Mouse (Mus musculus) gastrocnemius, postnatal 36 days (tissue): ENCODE data around the gene Efcab12. TPM values are rescaled to one million over a fixed set of nuclear protein-coding genes. Genes with fewer than 3 reads are reported as not detected.
A peak's percentile ranks its signal among the peaks of the same experiment; 100 is the strongest.
"Not testable (repeated sequence)": the region's sequence is repeated elsewhere in the genome, so short reads cannot be mapped to it uniquely, and the experiment has no call there.

Source experiments
- DNase-seq, 2 experiments: peaks; one replicate each; pipeline ENCODE4 v3.0.0; 2022
- intact Hi-C: fragments of 180-260 bp; cut with DNase I; formaldehyde crosslinking; loops from one replicate; pipeline ENCODE4 v1.15.1; 2025
- total RNA-seq, 2 experiments: library from RNA; stranded (reverse); gene quantifications; 2 replicates each; pipeline ENCODE4 v1.2.3; 2021

Efcab12 gene
- total RNA-seq, 2 experiments from 2014 or later, result 0.10 to 0.25 TPM

- peak; percentile 33 to 35 for DNase-seq
- intact Hi-C loops, result loop anchor here (5.0 to 10.0 kb wide), 2 partner anchors 160 to 278 kb away; no protein-coding TSS in a partner anchor
Measured at GRCm38 (mm10) chr6:115846640-115847411, 8.6 kb upstream of the Efcab12 start.

DNA sequence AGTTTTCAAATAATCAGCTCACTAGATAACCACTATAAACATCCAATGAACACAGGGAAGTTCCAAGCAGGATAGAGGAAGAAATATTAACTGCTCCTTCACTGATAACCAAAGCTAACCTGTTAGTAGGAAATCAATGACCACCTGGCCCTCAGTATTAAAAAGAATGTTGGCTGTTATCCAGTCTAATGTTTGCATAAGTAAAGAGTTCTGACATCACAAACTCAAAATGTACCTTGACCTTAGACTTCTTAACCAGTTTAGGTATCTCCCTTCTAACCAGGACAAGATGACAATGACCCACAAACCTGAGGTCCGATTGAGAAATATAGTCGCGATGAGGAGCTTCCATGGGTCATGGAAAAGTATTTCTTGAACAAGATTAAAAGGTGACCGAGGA lies 6.8 kb upstream of the Efcab12 start:
- DNase-seq, result no peak
- intact Hi-C loops, result loop anchor here (5.0 to 10.0 kb wide), 2 partner anchors 162 to 280 kb away; no protein-coding TSS in a partner anchor

DNA sequence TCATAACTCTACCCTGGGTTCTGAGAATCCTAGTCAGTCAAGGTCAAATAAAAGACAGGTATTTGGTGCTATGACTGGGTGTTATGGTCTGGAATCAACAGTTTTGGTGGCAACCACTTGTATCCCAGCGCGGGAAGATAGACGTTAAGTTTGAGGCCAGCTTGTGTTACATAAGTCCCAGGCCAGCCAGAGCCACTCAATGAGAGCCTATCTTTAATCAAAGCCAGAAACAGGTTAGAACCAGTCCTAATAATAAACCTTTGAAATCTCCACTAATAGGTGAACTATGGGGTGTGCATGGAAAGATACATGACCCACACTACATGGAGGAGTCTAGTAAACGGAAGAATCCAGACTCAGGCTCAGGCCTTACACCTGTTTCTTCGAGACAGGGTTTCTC lies 533 bp upstream of the Efcab12 start:
- intact Hi-C loops, result no loop called here
- DNase-seq, result no peak

GRCm38 (mm10) chr6:115833861-115834260 lies 4.4 kb downstream of the Efcab12 start:
- intact Hi-C loops, result no loop called here
- DNase-seq, result no peak

DNA sequence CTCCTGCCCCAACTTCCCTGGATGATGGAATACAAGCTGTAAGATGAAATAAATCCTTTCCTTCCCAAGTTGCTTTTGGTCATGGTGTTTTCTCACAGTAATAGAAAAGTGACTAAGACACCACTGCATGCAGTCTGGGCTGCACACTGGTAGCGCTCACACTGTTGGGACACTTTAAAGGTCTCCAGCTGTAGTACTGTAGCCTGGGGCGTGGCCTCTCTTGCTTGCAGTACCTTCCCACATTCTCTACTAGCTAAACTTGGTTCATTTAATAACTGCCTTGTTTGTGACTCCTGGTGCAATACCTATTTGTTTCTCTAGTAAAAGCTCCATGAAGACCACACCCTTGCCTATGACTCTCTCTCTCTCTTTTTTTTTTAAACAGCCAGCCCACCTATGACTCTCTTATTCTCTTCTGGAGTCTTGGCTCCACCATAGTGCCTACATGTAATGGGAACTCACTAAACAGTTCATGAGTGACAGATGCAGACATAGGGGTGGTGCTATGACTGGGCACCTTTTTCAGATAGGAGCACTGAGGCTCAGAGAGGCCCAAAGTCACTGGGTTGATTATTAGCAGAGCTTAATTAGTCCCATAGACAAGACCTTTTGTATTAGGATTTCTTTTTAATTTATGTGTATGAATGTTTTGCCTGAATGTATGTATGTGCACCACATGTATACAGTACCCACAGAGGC lies 5.9 kb downstream of the Efcab12 start:
- intact Hi-C loops, result no loop called here
- no peak for DNase-seq

DNA sequence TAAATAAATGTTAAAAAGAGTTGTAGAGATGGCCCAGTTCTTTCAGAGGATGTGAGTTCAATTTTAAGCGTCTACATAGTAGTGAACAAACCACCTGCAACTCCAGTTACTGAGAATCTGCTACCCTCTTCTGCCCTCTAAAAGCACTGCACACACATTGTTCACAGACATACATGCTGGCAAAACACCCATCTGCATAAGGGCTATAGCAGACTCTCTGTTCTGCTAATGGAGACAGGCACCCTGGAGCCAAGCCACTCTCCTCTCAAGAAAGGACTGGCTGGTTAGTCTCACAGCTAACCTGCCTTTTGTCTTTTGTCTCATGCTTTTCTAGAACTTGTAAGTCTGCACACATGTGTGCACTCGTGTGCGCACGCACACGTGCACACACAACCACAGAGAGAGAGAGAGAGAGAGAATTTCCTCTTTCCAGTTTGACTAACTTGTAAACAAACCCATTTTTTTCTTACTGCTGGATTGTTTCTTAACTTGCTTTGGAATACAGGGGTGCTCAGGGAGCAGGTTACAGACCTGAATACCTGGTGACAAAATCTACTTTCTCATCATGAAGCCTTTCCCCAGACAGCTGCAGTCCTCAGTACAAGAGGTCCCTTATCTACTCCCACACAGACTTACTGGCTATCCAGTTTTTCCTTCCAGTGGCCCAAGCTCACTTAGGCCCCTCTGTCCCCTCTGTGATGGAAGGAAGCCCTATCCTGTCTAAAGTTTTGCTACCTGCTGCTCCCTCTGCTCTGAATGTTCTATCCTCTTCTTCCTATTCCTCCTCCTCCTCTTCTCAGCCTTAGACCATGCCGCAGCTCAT lies 7.2 kb downstream of the Efcab12 start:
- no peak for DNase-seq
- intact Hi-C loops, result no loop called here

DNA sequence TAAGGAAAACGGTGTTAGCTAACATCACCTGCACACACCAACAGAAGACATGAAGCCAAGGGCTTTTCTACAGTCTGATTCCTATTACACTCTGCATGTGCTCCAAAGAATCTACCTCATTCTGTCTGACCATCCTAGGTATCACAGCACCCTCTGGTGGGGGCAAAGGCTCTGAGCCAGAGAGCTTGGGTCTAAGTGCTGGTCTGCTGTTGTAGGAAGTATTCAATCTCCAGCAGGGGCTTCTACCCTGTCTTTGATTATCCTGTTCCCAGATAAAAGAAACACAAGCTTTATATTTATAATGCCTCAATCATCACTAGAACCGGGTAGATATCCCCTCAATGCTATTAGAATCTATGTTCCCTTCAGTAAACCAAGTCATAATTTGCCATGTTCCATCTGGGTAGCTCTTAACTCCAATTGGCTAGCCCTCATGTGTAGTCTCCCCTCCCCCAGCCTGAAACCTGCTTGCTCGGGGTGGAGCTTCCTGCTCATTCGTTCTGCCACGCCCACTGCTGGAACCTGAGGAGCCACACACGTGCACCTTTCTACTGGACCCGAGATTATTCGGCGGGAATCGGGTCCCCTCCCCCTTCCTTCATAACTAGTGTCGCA lies 14.3 kb downstream of the Efcab12 start:
- intact Hi-C loops, DNase-seq: not testable (repeated sequence)

GRCm38 (mm10) chr6:115821216-115821993 lies 16.8 kb downstream of the Efcab12 start:
- intact Hi-C loops, result no loop called here
- no peak for DNase-seq

- intact Hi-C loops, result no loop called here
Measured at GRCm38 (mm10) chr6:115818129-115818528, 20.1 kb downstream of the Efcab12 start.

GRCm38 (mm10) chr6:115815041-115815440 lies 23.2 kb downstream of the Efcab12 start:
- intact Hi-C loops, result no loop called here

More at GRCm38 (mm10) chr6:115818129-115818528, 20.1 kb downstream of the Efcab12 start:
- no peak for DNase-seq

DNA sequence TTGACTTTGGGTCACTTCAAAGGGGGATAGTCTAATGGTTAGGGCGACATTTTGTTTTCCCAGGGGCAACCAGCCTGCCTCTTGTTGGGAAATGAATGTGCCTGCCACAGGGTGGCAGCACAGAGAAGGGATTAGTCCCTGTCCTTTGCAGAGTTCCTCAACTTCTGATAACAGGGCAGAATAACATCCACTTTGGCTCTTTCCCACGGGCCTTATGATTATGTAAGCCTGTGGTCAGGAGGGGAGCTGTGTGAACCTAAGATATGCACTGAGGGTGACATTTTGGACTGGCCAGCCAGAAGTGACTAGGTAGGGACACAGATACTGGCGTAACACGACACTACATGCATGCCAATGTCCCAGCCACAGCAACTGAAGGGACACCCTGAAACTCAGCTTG lies 24.1 kb downstream of the Efcab12 start:
- peak; percentile 28 to 41 for DNase-seq
- intact Hi-C loops, result no loop called here

More at GRCm38 (mm10) chr6:115815041-115815440, 23.2 kb downstream of the Efcab12 start:
- no peak for DNase-seq

DNA sequence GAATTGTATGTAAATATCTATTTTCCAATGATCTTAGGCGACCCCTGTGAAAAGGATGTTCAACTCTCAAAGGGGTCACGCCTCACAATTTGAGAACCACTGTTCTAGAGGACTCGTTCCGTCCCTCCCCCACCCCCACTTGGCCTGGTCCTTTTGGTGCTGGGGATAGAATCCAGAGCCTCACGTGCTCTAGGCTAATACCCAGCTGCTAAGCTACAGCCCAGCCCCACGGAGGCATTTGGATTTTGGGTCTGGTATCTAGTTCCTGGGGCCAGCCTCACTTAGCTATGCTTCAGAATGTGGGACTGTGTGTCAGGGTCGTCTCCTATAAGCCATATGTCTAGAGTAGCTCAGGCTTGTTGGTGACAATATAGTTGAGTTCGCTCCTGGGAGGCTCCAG lies 26.6 kb downstream of the Efcab12 start:
- DNase-seq, result no peak
- intact Hi-C loops, result no loop called here

DNA sequence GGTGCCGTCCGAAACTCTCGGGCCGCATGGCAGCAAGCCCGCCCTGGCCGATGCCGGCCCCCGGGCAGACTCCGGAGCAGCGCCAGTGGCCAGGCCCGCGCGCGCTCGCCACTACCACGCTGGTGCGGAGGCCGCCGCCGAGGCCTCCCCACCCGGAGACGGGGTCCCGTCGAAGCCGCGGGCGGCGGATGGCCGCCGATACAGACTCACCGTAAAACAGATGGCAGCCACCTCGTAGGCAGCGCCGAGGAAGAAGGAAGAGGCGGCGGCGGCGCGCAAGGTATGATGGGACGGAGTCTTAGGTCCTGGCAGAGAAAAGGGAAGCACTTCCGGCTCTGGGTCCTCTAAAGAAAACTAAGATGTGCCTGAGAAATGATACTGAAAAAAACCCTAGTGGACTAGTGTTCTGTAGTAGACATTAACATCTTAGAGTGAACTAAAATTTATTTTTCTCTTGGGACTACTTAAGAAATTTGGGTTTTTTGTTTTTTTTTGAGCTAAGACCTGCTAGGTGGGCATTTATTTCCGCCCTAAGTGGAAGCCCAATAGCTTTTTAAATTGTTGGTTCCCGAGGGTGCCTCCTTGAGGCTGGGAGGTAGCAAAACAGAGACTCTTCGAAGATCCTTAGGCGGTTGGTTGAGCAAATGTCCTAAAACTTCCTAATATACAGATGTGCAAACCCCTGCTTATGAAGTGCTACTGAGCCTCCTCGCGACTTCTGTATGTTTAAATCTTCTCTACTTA lies 29.6 kb downstream of the Efcab12 start, which contains the start of gene Rpl32:
Gene Rpl32, minus strand, starts transcription at position 260 of the 744 bp plus-strand sequence.
- DNase-seq, result peak; percentile 81 to 83
- intact Hi-C loops, result loop anchor here (10.0 kb wide), 1 partner anchor 84 kb away; no protein-coding TSS in a partner anchor

- no peak for DNase-seq
- intact Hi-C loops, result loop anchor here (10.0 kb wide), 1 partner anchor 83 kb away; no protein-coding TSS in a partner anchor
Measured at GRCm38 (mm10) chr6:115808196-115808487, 30.1 kb downstream of the Efcab12 start.

GRCm38 (mm10) chr6:115807464-115808195 lies 30.6 kb downstream of the Efcab12 start:
- intact Hi-C loops, result loop anchor here (10.0 kb wide), 1 partner anchor 83 kb away; no protein-coding TSS in a partner anchor
- no peak for DNase-seq

GRCm38 (mm10) chr6:115804432-115805192 lies 33.6 kb downstream of the Efcab12 start:
- intact Hi-C loops, result loop anchor here (10.0 kb wide), 1 partner anchor 80 kb away; no protein-coding TSS in a partner anchor
- no peak for DNase-seq
